Mouse (Mus musculus) frontal cortex, adult (tissue): ENCODE results near the gene Ccdc171.

ENCODE experiments used
- ATAC-seq: cut with Nextera tagmentation; 2 replicates; pipeline ENCODE4 v1.9.2; 2017; ENCODE audit warnings: mild to moderate bottlenecking, moderate library complexity, mixed read lengths; ENCODE audit not compliant: low TSS enrichment

Ccdc171 gene

DNA sequence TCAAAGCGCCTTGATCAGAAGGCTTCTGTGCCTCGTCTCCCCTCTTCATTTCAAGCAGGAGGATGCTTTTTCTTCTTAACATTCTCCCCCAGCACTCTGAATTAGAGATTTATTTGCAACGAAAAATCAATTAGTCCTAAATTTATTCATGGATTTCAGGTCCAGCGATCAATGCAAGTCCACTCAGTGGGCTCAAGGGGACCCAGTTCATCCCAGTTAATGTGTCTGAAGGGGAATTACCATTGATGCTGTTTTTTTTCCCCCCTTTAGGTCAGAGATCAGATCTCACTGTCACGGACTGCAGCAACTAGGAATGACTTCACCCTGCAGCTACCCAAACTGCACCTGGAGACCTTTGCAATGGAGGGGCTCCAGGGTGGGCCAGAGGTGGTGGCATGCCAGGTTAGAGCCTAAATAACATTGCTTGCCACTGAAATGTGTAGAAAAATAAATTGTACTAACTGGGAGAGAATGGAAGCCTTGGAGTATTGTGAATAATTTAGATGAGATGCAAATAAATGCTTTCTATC lies 269.6 kb downstream of the Ccdc171 start:
- ATAC-seq = no peak

DNA sequence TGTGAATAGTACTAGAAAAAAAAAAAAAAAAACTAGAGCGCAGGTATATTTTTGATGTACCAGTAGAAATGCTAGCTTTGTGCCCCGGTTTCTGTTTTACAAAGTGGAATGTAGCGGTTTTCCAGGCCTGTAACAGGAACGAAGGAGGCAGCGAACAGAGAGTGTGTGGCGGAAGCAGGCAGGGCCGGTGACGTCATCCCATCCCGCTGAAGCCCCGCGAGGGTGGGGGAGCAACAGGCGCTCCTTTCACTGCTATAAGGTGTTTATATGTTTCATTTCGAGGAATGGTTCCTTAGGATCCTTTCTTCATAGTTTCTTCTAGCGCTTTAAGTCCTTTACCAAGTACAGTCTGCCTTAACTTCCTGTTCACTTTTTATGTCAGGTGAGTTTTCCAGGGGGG lies 272.6 kb downstream of the Ccdc171 start:
- ATAC-seq = no peak

GRCm38 (mm10) chr4:83798674-83799430 lies 273.5 kb downstream of the Ccdc171 start:
- no peak for ATAC-seq

DNA sequence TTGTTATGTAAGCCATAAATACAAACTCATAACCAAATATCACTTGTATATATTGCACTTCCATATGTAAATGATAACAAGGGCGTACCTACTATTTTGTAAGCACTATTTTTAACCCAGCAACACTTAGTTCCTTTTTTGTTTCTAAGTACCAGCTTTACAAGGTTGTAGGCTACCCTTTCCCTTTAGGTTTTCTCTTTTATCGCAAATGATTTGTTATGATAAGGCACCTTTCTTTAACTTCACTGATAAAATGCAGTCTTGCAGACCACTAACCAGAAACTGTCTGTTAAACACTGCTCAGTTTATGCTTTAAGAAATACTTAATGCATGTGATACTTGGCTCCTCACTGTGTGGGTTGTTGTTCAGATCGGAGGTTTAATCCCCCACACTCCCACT lies 275.1 kb downstream of the Ccdc171 start:
- ATAC-seq = no peak

DNA sequence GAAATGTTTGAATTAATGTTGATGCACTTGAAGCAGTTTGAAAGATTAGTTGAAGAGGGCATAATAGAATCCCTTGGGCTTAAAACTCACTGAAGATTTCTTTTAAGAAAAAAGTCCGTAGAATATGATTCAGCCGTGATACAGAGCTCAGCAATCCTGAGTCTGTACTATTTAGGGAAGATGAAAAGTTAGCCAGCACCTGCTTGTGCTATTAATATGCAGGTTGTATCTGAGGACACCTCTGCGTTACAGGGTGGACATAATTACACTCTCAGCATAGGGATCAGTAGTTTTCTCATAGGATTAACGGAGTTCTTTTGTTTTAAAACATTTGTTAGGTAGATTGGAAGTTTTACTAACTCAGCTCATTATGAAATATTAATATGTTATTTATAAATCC lies 291.6 kb downstream of the Ccdc171 start:
- no peak for ATAC-seq

GRCm38 (mm10) chr4:83829718-83830459 lies 304.5 kb downstream of the Ccdc171 start:
- ATAC-seq = no peak

DNA sequence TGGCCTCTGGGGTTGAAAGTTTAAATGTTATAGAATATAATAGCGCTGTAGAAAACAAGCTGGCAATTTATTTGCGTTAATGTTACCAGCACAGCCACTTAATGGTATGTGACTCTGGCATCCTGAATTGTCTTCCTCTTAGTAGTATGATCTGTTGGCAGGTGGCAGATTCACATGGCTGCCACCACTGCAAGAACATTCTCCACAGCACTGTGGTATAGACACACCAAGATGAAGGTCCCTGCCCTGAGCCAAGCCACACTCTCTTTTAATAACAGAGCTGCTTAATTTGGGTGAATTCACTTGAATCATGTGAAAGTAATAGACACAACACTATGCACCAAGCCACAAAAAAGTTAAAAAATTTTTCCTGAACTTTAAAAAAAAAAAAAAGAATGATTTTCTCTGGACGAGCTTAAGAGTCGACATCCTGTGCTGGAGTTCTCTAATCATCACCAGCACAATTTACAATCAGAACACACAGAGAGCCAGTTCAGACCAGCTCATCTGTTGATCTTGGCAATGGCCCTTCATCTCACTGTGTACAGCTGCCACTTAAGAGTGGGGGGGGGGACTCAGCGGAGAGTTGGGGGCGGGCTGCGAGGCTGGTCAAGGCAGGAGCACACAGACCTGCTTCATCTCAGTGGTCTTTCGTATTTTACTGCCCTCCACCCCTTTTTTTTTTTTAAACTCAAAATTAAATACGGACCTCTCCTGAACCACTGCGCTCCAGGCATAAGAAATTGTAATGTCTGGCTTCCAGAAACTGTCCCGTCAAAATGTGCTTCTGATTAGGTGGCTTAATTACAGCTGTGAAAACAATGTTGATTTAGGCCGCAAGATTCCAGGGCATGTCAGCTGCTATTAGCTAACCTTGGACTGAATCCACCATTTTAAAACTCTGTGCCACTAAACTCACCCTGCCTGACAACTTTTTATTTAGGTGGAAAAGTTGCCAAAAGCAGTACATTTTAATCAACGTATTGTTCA lies 305.8 kb downstream of the Ccdc171 start:
- ATAC-seq = no peak

DNA sequence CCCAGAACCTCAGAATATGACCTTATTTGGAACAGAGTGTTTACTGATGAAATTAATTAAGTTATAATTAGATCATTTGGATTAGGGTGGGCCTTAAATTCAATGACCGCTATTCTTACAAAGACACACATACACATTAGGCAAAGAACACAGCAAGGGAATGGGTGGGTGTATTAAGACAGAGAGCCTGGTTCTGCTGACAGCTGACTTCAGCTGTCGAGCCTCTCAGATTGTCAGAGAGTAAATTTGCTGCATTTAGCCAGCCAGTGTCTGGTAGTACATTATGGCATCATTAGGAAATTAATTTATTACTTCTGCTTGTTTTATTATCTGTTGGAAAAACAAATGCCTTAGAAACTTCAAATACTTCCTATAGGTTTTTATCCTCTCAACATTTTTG lies 313.7 kb downstream of the Ccdc171 start:
- ATAC-seq = no peak

DNA sequence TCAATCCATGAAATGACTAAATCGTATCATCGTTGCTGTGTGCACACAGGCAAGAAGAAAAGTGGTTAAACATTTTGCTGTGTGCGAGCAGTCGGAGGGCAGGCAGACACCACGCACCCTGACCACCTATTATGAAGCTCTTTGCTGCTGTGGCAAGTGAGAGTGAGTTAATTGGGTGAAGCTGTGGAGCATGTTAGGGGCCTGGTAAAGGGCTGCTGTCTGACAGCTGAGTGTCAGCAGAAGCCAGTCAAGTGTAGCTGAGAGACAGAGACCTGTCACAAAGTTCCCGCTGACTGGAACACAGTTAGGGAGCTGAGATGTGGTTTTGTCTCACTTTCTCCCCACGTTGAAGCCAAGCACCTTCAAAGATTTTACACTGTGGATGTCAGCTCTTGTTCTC lies 321.0 kb downstream of the Ccdc171 start:
- ATAC-seq = no peak

GRCm38 (mm10) chr4:83853885-83854284 lies 328.5 kb downstream of the Ccdc171 start:
- ATAC-seq = no peak

GRCm38 (mm10) chr4:83861706-83862105 lies 336.4 kb downstream of the Ccdc171 start:
- ATAC-seq = no peak

- no peak for ATAC-seq
These were observed 336.9 kb downstream of the Ccdc171 start for GRCm38 (mm10) chr4:83862295-83862694.

DNA sequence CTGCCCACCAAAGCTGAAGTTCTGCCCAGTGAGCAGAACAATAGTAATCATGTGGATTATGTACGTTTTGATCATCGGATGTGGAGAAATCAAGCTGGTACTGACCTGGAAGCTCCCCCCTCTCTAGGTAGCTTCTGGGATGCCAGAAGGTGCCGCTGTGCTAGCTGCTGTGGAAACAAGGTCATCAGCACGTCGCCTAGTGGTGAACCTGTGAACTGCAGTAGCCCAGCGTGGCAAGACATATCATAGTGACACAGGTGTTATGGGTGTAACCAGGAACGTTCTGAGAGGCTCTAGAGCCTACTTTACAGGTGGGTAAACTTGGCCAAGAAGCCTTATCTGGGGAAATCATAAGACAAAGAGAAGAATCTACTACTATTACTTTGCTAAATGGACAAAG lies 351.3 kb downstream of the Ccdc171 start:
- no peak for ATAC-seq

GRCm38 (mm10) chr4:83878236-83878635 lies 352.9 kb downstream of the Ccdc171 start:
- no peak for ATAC-seq

DNA sequence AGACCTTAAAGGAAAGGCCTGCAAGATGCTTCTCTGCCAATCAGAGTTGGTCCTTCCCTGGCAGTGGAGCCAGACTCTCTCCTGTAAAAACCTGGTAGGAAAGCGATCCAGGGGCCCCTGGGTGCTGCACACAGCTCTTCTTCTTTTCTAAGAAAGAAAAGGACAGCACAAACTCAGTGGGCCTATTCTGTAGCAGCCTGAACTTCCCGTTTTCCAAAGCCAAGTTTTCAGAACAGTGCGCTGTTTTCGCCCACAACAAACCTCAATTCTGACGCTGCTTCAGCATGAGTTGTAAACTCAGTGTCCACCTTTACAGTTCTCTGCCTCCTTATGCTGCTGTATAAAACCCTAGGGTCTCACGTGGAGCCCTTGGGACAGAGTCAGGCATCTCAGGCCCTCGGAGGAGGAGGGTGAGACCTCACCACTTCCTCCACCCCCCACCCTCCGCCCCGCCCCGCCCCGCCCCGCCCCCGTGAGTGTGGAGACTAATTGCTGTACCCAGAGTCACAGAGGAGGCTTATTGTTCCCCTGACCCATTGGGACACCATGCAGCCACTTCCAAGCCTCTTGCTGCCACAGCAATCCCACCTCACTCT lies 363.2 kb downstream of the Ccdc171 start:
- no peak for ATAC-seq

- no peak for ATAC-seq
These were observed 376.8 kb downstream of the Ccdc171 start for GRCm38 (mm10) chr4:83902081-83902645.
